Mouse (Mus musculus): ENCODE data around the gene Slc44a1. TPM values are rescaled to one million over a fixed set of nuclear protein-coding genes. Genes with fewer than 3 reads are reported as not detected.

The Slc44a1 gene
- polyA plus RNA-seq, 2 experiments = 26.6 to 56.4 TPM

DNA sequence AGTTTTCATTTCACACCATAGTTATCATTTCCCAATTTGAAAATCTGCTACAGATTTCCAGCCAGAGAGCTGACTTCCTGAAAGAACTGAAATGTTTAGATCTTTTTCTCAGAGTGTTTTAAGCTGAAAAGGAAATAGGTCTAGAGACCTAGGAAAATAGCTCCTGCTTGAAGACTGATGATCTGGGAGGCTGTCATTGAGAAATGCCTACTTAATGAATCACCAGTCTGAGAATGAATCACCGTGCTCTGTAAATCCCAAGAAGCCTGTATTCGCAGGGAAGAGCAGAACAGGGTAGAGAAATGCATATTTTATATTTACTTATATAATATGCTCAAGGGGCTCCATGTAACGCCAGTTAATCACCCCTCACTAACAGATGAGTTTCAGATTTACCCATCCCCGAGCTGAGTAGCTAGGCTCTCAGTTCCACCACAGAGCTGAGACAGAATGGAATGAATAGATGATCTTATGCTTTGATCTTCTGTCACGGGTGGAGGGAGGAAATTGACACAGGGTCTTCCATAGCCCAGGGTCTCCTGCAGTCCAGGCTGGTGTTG lies 30.6 kb upstream of the Slc44a1 start:
- 0 out of 2 replicates have a peak, but pooled peaks cover 2% of the 10 kb centered on the region for H3K4me1 ChIP-seq (ENCODE audit: control insufficient read depth, insufficient read depth, low read length)
- H3K36me3 ChIP-seq (ENCODE audit: control insufficient read depth, insufficient read depth, low read length) = no peaks in the 10 kb centered on the region
- DNase-seq (ENCODE audit: low spot score) (no peak), ATAC-seq (ENCODE audit: low FRiP score, low read depth) (no peak)
- H3K9me3 ChIP-seq (ENCODE audit: control insufficient read depth, low read length) = no peaks in the 10 kb centered on the region
- H3K4me3 ChIP-seq (replicated peaks; ENCODE audit: low read length) = no peak overlapping the region
- 30% methylated on average over 5 of the region's 5 CpGs for WGBS
- TF ChIP-seq POLR2A (IDR thresholded peaks at IDR 0.05; ENCODE audit: borderline replicate concordance, extremely low read depth, insufficient read depth, insufficient read length) = no peak
- H3K27ac ChIP-seq (replicated peaks; ENCODE audit: low read depth, low read length) = no peak overlapping the region
- no peak overlapping the region for H3K9ac ChIP-seq (ENCODE audit: low read depth, low read length, severe bottlenecking)
- no peaks in the 10 kb centered on the region for H3K27me3 ChIP-seq (ENCODE audit: control insufficient read depth, insufficient read depth, low read length)
- no peak overlapping the region for H3K4me2 ChIP-seq (replicated peaks; ENCODE audit: low read depth, low read length, severe bottlenecking)

DNA sequence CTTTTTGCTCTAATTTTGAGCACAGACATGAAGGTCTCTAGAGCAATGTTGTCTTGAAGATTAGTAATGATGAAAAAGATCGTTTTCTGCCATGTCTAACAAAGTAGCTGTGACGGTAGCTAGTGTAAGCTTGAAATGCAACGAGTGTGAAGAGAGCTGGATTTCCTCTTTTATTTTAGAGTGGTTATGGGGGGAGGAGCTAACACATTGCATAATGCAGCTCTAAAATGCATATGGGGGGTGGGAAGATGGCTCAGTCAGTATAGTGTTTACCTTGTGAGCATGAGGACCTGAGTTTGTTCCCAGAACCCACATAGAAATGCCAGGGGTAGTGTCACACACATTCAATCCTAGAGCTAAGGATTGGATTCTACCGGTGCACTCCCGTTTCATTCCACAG lies 29.5 kb upstream of the Slc44a1 start:
- Histone ChIP-seq H3K27me3 (ENCODE audit: control insufficient read depth, insufficient read depth, low read length) (no peaks in the 10 kb centered on the region), H3K9me3 (ENCODE audit: control insufficient read depth, low read length) (no peaks in the 10 kb centered on the region), H3K36me3 (ENCODE audit: control insufficient read depth, insufficient read depth, low read length) (no peaks in the 10 kb centered on the region), H3K27ac (replicated peaks; ENCODE audit: low read depth, low read length) (no peak overlapping the region), H3K4me1 (ENCODE audit: control insufficient read depth, insufficient read depth, low read length) (0 out of 2 replicates have a peak, but pooled peaks cover 2% of the 10 kb centered on the region), H3K9ac (ENCODE audit: low read depth, low read length, severe bottlenecking) (no peak overlapping the region), H3K4me3 (replicated peaks; ENCODE audit: low read length) (no peak overlapping the region), H3K4me2 (replicated peaks; ENCODE audit: low read depth, low read length, severe bottlenecking) (no peak overlapping the region)
- ATAC-seq (ENCODE audit: low FRiP score, low read depth) = no peak
- no peak for DNase-seq (ENCODE audit: low spot score)
- WGBS = 82% methylated on average over 5 of the region's 5 CpGs
- TF ChIP-seq POLR2A (IDR thresholded peaks at IDR 0.05; ENCODE audit: borderline replicate concordance, extremely low read depth, insufficient read depth, insufficient read length) = no peak

- H3K36me3 ChIP-seq (ENCODE audit: control insufficient read depth, insufficient read depth, low read length) = no peaks in the 10 kb centered on the region
- no peaks in the 10 kb centered on the region for H3K9me3 ChIP-seq (ENCODE audit: control insufficient read depth, low read length)
- no peak overlapping the region for H3K27ac ChIP-seq (replicated peaks; ENCODE audit: low read depth, low read length)
- DNase-seq (ENCODE audit: low spot score) (no peak), ATAC-seq (ENCODE audit: low FRiP score, low read depth) (no peak)
- H3K27me3 ChIP-seq (ENCODE audit: control insufficient read depth, insufficient read depth, low read length) = no peaks in the 10 kb centered on the region
- H3K4me1 ChIP-seq (ENCODE audit: control insufficient read depth, insufficient read depth, low read length) = peaks cover 11% of the 10 kb centered on the region
- no peak overlapping the region for H3K9ac ChIP-seq (ENCODE audit: low read depth, low read length, severe bottlenecking)
- no peak overlapping the region for H3K4me2 ChIP-seq (replicated peaks; ENCODE audit: low read depth, low read length, severe bottlenecking)
- WGBS = 80% methylated on average over 9 of the region's 9 CpGs
- TF ChIP-seq POLR2A (IDR thresholded peaks at IDR 0.05; ENCODE audit: borderline replicate concordance, extremely low read depth, insufficient read depth, insufficient read length) = no peak
- no peak overlapping the region for H3K4me3 ChIP-seq (replicated peaks; ENCODE audit: low read length)
Measured at GRCm38 (mm10) chr4:53411958-53412870, 28.0 kb upstream of the Slc44a1 start.

- H3K4me3 ChIP-seq (replicated peaks; ENCODE audit: low read length) = no peak overlapping the region
- H3K9me3 ChIP-seq (ENCODE audit: control insufficient read depth, low read length) = no peaks in the 10 kb centered on the region
- H3K4me2 ChIP-seq (replicated peaks; ENCODE audit: low read depth, low read length, severe bottlenecking) = no peak overlapping the region
- no peak overlapping the region for H3K9ac ChIP-seq (ENCODE audit: low read depth, low read length, severe bottlenecking)
- ATAC-seq (ENCODE audit: low FRiP score, low read depth) (no peak), DNase-seq (ENCODE audit: low spot score) (no peak)
- no peaks in the 10 kb centered on the region for H3K36me3 ChIP-seq (ENCODE audit: control insufficient read depth, insufficient read depth, low read length)
- H3K27me3 ChIP-seq (ENCODE audit: control insufficient read depth, insufficient read depth, low read length) = no peaks in the 10 kb centered on the region
- WGBS = 83% methylated on average over 6 of the region's 6 CpGs
- TF ChIP-seq POLR2A (IDR thresholded peaks at IDR 0.05; ENCODE audit: borderline replicate concordance, extremely low read depth, insufficient read depth, insufficient read length) = no peak
- peaks cover 13% of the 10 kb centered on the region for H3K4me1 ChIP-seq (ENCODE audit: control insufficient read depth, insufficient read depth, low read length)
- no peak overlapping the region for H3K27ac ChIP-seq (replicated peaks; ENCODE audit: low read depth, low read length)
Measured at GRCm38 (mm10) chr4:53412991-53413390, 27.2 kb upstream of the Slc44a1 start.

DNA sequence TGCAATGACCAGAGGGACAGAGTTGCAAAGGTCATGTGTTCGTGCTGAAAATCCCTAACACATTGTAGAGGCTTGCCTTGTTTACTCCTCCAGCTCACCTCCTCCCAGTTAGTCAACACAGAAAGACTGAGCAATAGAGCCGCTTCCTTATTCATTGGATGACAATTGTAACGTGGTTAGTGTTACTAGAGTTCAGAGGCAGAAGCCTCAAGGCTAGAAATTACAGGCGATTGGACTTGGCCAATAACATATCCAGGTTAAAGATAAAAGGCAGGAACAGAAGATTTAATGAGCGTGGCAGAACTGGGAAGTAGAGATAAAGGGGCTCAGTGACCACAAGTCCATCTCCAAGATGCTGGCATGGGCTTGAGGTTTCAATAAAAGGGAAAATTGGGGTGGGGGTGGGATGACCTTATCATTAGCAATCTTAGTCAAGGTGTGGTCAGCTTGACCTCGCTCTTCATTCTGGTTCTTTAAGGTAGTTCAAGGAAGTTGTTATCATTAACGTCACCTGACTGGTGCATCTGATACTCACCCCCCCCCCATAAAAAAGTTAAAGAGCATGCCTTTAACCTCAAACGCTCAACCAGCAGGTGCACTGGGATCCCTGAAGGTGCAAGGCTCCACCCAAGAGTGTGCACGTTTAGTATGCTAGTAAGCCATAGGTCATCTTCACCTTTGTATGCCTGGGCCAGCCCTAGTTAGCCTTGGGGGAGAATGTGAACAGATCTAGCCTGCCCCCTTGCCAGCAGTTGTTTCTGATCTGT lies 26.0 kb upstream of the Slc44a1 start:
- no peak overlapping the region for H3K4me2 ChIP-seq (replicated peaks; ENCODE audit: low read depth, low read length, severe bottlenecking)
- H3K4me1 ChIP-seq (ENCODE audit: control insufficient read depth, insufficient read depth, low read length) = peaks cover 13% of the 10 kb centered on the region
- H3K27ac ChIP-seq (replicated peaks; ENCODE audit: low read depth, low read length) = no peak overlapping the region
- TF ChIP-seq POLR2A (IDR thresholded peaks at IDR 0.05; ENCODE audit: borderline replicate concordance, extremely low read depth, insufficient read depth, insufficient read length) = no peak
- no peak for DNase-seq (ENCODE audit: low spot score)
- whole genome bisulfite sequencing = 76% methylated on average over 9 of the region's 9 CpGs
- no peak overlapping the region for H3K9ac ChIP-seq (ENCODE audit: low read depth, low read length, severe bottlenecking)
- no peaks in the 10 kb centered on the region for H3K9me3 ChIP-seq (ENCODE audit: control insufficient read depth, low read length)
- no peaks in the 10 kb centered on the region for H3K27me3 ChIP-seq (ENCODE audit: control insufficient read depth, insufficient read depth, low read length)
- no peak overlapping the region for H3K4me3 ChIP-seq (replicated peaks; ENCODE audit: low read length)
- ATAC-seq (ENCODE audit: low FRiP score, low read depth) = no peak
- H3K36me3 ChIP-seq (ENCODE audit: control insufficient read depth, insufficient read depth, low read length) = no peaks in the 10 kb centered on the region

All from limb, embryonic 14.5 days (tissue).